Comparison of ENCODE assay signal across 42 mouse cellular contexts in genomic region chr9:20873521-20873920, GRCm38 (mm10). TPM values are rescaled to one million over a fixed set of nuclear protein-coding genes. Genes with fewer than 3 reads are reported as not detected.
"Had no signal": no experiment of that assay in that cellular context is flagged by ENCODE, and none has a peak within 500 bp of the region (broad histone marks: within the 10 kb centered on the region; RNA-seq: fewer than 3 reads in every experiment).

No protein-coding gene starts in this region.

- DNase-seq: heart, postnatal 10 days; heart, postnatal 14 days; heart, postnatal 36 days; heart, postnatal 4 days; kidney, adult 11 months; kidney, adult 18-20 months; kidney, adult 2 months; kidney, adult 8-10 months; kidney, adult 9 months; kidney, postnatal 10 days; kidney, postnatal 14 days; kidney, postnatal 25 days; kidney, postnatal 36 days; kidney, postnatal 4 days; layer of hippocampus, adult 9-11 months; layer of hippocampus, postnatal 36 days had no signal

- H3K27ac ChIP-seq: heart, embryonic 13.5 days; heart, embryonic 15.5 days; hindbrain, embryonic 10.5 days; hindbrain, embryonic 12.5 days; hindbrain, embryonic 13.5 days; hindbrain, embryonic 14.5 days; hindbrain, embryonic 15.5 days; hindbrain, postnatal 0 days; intestine, embryonic 15.5 days; kidney, embryonic 15.5 days; kidney, postnatal 0 days; layer of hippocampus, adult 2 months; left cerebral cortex, adult 2 months had no signal

- H3K36me3 ChIP-seq: heart, embryonic 13.5 days; heart, embryonic 15.5 days; hindbrain, embryonic 10.5 days; hindbrain, embryonic 12.5 days; hindbrain, embryonic 13.5 days; hindbrain, embryonic 15.5 days; intestine, embryonic 15.5 days; kidney, embryonic 15.5 days had no signal

- H3K4me3 ChIP-seq: heart, embryonic 12.5 days; heart, embryonic 13.5 days; heart, embryonic 15.5 days; hindbrain, embryonic 10.5 days; hindbrain, embryonic 12.5 days; hindbrain, embryonic 13.5 days; hindbrain, embryonic 15.5 days; intestine, embryonic 15.5 days; kidney, embryonic 15.5 days; layer of hippocampus, adult 2 months; left cerebral cortex, adult 2 months had no signal

- H3K9me3 ChIP-seq: heart, embryonic 12.5 days; heart, embryonic 13.5 days; heart, embryonic 15.5 days; hindbrain, embryonic 10.5 days; hindbrain, embryonic 12.5 days; hindbrain, embryonic 13.5 days; hindbrain, embryonic 15.5 days; intestine, embryonic 15.5 days; kidney, embryonic 15.5 days had no signal

RNA-seq across cellular contexts. Expression of gene Rdh8, which starts 55.2 kb away (rescaled TPM):
- polyA plus RNA-seq: heart, embryonic 12.5 days; heart, embryonic 13.5 days; heart, embryonic 14.5 days; heart, embryonic 15.5 days; heart, embryonic 16.5 days; heart, postnatal 0 days; hindbrain, embryonic 10.5 days; hindbrain, embryonic 11.5 days; hindbrain, embryonic 12.5 days; hindbrain, embryonic 13.5 days; hindbrain, embryonic 14.5 days; hindbrain, embryonic 15.5 days; hindbrain, embryonic 16.5 days; hindbrain, postnatal 0 days; inflammation-experienced regulatory T-cells, adult 6 months; intestine, embryonic 14.5 days; intestine, embryonic 15.5 days; intestine, embryonic 16.5 days; intestine, postnatal 0 days; kidney, adult 2 months; kidney, embryonic 14.5 days; kidney, embryonic 15.5 days; kidney, embryonic 16.5 days; kidney, postnatal 0 days; large intestine, adult 2 months had no signal
